Mouse (Mus musculus): ENCODE measurements around the gene Mov10l1.

The Mov10l1 gene

DNA sequence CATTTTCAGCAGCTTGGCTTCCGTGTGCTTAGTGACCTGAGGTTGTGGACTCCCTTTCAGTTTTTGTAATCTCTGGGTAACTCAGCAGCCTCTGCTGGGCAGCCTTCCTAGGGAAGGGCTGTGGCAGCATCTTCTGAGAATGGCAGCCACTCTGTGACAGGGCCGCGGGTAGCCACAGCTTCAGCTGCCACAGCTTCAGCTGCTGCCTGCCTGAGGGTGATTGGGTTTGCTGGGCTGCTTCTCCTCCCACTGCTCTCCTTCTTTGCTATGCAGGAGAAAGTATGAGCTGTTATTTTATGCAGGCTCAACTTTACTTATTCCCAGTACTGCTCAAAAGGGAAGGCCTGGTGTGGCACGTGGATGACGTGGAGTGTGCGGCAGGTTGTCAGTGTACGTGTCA is 24.3 kb downstream of the Mov10l1 start:
- no peak for ATAC-seq (ENCODE audit: insufficient number of reproducible peaks, low FRiP score, low TSS enrichment)

GRCm38 (mm10) chr15:89007781-89008180 is 25.1 kb downstream of the Mov10l1 start:
- ATAC-seq (ENCODE audit: insufficient number of reproducible peaks, low FRiP score, low TSS enrichment) = no peak

- no peak for ATAC-seq (ENCODE audit: insufficient number of reproducible peaks, low FRiP score, low TSS enrichment)
Observed at GRCm38 (mm10) chr15:89016722-89017121, 34.0 kb downstream of the Mov10l1 start.

- no peak for ATAC-seq (ENCODE audit: insufficient number of reproducible peaks, low FRiP score, low TSS enrichment)
Observed at GRCm38 (mm10) chr15:89020085-89020484, 37.4 kb downstream of the Mov10l1 start.

DNA sequence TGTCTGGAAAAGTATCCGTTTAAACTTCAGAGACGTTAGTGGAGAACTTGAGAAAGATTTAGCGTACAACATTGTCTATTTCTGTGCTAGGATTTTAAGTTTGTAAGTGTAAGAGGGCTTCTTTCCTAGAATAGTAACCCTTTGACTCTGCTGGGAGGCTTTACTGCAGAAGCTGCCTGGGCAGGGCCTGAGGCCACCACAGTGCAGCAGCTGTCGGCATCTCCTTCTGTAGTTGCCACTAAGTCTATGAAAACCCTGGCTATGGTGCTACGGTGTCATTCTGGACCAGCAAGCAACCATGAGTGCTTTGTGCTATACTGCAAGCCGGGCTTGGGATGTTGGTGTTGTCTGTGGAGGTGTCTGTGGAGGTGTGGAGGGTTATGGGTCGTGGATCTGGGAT is 37.8 kb downstream of the Mov10l1 start:
- no peak for ATAC-seq (ENCODE audit: insufficient number of reproducible peaks, low FRiP score, low TSS enrichment)

DNA sequence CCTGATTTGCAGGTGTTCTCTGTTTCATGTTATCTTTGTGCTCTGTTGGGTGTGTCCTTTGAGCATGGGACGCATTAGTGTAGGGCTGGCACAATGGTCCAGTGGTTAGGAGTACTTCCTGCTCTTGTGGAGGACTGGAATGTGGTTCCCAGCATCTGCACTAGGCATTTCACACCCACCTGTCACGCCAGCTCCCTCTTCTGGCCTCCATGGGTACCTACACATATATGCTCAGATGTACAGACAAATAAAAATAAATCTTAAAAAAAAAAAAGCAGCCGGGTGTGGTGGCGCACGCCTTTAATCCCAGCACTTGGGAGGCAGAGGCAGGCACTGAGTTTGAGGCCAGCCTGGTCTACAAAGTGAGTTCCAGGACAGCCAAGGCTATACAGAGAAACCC is 61.7 kb downstream of the Mov10l1 start:
- ATAC-seq (ENCODE audit: insufficient number of reproducible peaks, low FRiP score, low TSS enrichment) = no peak

GRCm38 (mm10) chr15:89046356-89046755 is 63.6 kb downstream of the Mov10l1 start:
- no peak for ATAC-seq (ENCODE audit: insufficient number of reproducible peaks, low FRiP score, low TSS enrichment)

DNA sequence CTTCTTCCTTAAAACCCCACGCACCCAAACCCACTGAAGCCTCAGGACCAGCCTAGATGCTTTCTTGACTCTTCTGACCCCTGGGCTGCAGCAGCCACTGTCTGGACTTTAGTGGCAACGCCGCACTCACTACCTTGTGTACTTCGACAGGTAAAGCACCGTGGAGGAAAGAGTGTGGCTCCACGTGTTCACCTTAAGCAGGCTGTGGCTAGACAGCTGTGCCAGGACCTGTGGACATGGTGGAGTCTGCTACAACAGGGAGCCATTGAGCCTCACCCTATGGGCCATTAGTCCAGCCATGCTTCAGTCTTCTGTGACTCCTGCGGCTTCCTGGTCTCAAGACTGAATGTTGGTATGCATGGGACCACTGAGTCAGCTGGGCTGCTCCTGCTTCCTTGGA is 72.0 kb downstream of the Mov10l1 start:
- ATAC-seq (ENCODE audit: insufficient number of reproducible peaks, low FRiP score, low TSS enrichment) = no peak

DNA sequence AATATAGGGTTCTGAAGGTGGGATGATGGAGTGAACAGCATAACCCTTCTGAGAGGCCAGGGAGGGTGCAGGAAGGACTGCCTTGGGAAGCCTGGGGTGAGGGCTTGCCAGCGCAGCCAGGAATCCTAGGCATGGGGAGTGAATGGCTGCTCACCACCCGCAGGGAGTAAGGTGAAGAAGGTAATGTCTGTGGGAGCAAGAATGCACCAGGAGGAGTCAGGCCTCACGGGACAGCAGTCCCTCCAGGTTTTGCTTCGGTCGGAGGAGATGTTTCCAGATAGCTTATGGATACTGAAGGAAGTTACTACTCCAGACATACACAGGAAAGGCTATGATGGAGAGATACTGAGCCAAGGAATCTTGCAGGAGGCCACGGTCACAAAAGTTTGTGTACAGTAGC is 76.0 kb downstream of the Mov10l1 start:
- ATAC-seq (ENCODE audit: insufficient number of reproducible peaks, low FRiP score, low TSS enrichment) = no peak

DNA sequence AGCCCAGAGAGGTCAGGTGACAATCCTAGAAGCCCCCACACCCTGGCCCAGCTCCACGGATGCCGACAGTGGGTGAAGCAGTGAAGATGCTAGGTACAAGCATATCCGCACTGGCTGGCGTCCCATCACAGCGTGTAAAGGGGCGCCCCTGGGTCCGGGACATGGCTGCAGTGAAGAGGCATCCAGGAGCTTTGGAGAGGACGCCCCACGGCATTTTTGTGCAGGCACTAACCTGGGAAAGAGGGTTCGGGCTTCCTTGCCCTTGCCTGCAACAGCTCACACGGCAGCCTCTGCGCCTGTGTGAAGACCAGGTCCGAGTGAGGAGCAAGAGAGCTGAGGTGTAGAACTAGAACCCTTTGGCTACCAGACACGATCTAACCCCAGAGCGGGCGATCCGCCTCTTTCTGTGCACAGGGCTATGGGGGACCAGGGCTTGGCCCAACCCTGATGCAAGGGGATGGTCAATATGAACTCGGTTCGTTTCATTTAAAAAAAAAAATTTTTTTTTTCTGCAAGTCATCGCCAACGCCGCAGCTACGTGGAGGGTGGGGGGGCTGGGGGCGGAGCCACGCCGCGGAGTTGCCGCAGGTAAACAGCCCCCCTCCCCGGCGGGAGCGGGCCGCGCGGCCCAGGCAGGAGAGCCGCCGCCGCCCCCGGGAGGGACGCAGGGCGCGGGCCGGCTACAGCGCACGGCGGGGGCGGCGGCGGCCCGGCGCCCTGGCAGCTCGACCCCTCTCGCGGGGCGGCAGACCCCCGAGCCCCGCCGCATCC is 76.6 kb downstream of the Mov10l1 start, which contains the start of gene Panx2:
TSS of gene Panx2 (plus strand) at position 574 of the 771 bp plus-strand sequence.
- ATAC-seq (ENCODE audit: insufficient number of reproducible peaks, low FRiP score, low TSS enrichment) = no peak

DNA sequence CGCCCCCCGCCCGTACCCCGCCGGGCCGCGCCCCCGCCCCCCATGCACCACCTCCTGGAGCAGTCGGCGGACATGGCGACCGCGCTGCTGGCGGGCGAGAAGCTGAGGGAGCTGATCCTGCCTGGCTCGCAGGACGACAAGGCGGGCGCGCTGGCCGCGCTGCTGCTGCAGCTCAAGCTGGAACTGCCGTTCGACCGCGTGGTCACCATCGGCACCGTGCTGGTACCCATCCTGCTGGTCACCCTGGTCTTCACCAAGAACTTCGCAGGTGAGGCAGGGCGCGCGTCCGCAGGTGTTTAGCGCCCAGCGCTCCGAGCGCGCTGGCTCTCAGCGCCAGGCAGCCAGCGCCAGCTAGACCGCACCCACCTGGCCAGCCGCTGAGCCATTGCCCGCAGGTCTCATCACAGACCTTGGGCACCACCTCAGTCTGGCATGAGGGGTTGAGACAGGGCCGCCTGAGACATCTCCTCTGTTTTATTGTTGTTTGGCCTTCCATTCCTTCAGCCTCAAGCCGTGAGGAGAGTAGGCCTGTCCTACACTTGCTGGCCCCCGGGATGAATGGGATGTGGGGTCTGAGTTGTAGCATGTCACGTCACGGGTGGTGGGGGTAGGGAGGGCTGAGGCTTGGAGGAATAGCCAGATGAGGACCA is 77.4 kb downstream of the Mov10l1 start:
- no peak for ATAC-seq (ENCODE audit: insufficient number of reproducible peaks, low FRiP score, low TSS enrichment)

DNA sequence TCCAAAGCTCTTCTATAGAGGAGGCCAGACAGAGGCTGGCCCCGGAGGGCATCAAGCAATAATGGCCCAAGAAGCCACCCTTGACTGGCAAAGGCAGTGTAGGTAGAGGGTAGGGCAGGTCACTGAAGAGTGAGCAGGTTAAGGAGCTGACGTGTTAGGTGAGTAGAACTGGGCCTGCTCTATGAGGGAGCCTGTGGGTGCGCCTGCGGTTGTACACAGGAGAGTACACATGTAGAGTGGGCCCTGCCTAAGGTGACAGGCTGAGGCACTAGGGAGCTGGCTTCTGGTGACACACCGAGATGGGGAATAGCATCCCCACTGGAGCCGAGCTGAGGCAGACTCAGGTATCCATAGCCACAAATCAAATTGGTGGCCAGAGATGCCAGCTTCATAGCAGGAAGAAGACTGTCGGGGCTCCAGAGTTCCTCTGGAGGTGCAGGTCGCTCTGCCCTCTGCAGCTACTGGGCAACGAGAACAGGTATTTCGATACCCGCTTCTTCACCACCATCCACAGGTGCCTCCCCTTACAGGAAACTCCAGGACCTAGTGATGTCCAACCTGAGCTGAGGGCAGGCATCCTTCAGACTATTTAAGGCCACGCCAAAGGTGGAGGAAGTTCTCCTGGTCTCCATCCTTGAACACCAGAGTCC is 78.2 kb downstream of the Mov10l1 start:
- no peak for ATAC-seq (ENCODE audit: insufficient number of reproducible peaks, low FRiP score, low TSS enrichment)

DNA sequence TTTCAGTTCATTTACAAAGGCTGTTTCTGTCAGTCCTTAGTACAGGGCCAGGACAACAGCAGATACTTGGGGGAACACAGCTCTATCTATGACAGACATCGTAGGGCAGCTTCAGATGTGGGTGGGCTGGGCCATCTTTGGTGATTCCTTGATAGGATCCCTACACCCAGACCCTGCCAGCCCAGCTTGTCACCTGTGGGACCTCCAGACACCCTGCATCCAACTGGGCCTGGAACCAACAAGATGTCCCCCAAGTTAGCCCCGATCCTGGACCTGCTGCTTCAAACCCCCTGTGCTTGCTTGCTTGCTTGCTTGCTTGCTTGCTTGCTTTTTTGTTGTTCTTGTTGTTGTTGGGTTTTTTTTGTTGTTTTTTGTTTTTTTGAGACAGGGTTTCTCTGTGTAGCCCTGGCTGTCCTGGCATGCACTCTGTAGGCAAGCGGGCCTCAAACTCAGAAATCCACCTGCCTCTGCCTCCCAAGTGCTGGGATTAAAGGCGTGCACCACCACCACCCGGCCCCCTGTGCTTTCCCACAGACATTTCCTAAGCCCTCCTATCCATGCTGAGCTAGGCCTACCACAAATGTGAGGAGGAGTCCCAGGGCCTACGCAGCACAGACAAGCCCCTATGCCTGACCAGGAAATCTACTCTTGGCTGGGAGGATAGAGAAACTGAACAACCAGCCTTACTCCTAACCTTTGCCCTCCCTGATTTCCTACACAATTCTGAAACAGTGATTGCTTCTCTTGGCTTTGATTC is 79.2 kb downstream of the Mov10l1 start:
- ATAC-seq (ENCODE audit: insufficient number of reproducible peaks, low FRiP score, low TSS enrichment) = no peak

- ATAC-seq (ENCODE audit: insufficient number of reproducible peaks, low FRiP score, low TSS enrichment) = no peak
Observed at GRCm38 (mm10) chr15:89062518-89062910, 79.8 kb downstream of the Mov10l1 start.

DNA sequence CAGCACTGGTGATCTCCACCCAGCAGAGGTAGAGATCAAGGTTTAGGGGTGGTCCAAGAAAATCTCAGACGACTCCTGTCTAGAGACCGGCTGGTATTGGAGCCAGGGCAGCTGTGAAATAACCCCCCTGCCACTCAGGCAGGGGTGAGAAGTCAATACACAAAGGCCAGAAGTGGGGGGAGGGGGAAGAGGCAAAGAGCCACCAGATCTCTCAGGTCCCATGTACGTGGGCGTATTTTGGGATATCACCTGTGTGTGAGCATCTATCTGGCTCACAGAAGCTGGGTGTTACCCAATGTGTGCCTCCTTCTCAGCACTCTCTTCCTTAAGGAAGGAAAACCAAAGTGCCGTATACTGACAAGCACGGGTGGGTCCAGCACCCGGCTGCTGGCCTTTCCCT is 80.3 kb downstream of the Mov10l1 start:
- ATAC-seq (ENCODE audit: insufficient number of reproducible peaks, low FRiP score, low TSS enrichment) = no peak

- ATAC-seq (ENCODE audit: insufficient number of reproducible peaks, low FRiP score, low TSS enrichment) = peak; percentile 17; the same call in 1 of the 2 replicates
Observed at GRCm38 (mm10) chr15:89063536-89063935, 80.8 kb downstream of the Mov10l1 start.

GRCm38 (mm10) chr15:89064891-89065290 is 82.2 kb downstream of the Mov10l1 start:
- no peak for ATAC-seq (ENCODE audit: insufficient number of reproducible peaks, low FRiP score, low TSS enrichment)

DNA sequence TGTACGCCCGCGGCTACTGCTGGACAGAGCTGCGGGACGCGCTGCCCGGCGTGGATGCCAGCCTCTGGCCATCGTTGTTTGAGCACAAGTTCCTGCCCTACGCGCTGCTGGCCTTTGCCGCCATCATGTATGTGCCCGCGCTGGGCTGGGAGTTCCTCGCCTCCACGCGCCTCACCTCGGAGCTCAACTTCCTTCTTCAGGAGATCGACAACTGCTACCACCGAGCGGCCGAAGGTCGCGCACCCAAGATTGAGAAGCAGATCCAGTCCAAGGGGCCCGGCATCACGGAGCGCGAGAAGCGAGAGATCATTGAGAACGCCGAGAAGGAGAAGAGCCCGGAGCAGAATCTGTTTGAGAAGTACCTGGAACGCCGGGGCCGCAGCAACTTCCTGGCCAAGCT is 84.9 kb downstream of the Mov10l1 start:
- no peak for ATAC-seq (ENCODE audit: insufficient number of reproducible peaks, low FRiP score, low TSS enrichment)

DNA sequence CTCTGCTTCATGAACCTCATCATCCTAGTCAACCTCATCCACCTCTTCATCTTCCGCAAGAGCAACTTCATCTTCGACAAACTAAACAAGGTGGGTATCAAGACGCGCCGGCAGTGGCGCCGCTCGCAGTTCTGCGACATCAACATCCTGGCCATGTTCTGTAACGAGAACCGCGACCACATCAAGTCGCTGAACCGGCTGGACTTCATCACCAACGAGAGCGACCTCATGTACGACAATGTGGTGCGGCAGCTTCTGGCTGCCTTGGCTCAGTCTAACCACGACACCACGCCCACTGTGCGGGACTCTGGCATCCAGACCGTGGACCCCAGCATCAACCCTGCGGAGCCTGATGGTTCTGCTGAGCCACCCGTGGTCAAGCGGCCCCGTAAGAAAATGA is 85.5 kb downstream of the Mov10l1 start:
- ATAC-seq (ENCODE audit: insufficient number of reproducible peaks, low FRiP score, low TSS enrichment) = no peak

DNA sequence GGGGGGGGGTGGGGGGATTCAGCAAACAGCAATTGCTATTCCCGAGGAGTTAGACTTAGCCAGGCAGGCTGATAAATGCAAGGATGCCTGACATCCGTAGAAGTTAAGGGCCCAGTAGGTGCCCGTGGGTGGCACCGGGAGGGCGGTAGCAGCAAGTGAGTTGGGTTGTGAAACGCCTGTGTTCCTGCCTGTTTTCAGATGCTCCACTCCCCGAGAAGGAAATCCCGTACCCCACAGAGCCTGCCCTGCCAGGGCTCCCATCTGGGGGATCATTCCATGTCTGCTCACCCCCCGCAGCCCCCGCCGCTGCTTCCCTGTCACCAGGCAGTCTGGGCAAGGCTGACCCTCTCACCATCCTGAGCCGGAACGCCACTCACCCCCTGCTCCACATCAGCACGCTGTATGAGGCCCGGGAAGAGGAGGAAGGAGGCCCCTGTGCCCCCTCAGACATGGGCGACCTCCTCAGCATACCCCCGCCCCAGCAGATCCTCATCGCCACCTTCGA is 86.7 kb downstream of the Mov10l1 start:
- no peak for ATAC-seq (ENCODE audit: insufficient number of reproducible peaks, low FRiP score, low TSS enrichment)

DNA sequence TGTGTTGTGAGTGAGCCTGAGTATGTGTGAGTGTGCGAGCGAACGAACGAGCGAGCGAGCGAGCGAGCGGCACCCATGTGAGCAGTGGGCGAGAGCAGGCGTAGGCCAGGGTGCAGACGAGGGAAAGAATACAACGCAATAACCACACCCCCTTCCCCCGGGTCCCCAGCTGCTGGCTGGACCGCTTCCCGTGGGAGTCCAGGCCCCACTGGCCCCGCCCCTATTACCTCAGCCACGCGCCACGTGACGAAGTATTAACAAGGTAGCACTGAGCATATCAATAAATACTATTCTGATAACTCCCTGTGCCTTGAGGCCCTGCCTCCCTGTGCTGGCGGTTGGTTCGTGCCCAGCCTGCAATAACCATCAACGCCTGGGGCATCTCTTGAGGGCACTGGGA is 87.9 kb downstream of the Mov10l1 start:
- no peak for ATAC-seq (ENCODE audit: insufficient number of reproducible peaks, low FRiP score, low TSS enrichment)

Measured in cerebellum, adult (tissue).